Mouse (Mus musculus) megakaryocyte progenitor cell, adult 5-6 weeks (primary cell): ENCODE results near the gene Prkcq. TPM values are rescaled to one million over a fixed set of nuclear protein-coding genes. Genes with fewer than 3 reads are reported as not detected.

ENCODE experiments used
- ATAC-seq: replicated peaks from 2 replicates; pipeline ENCODE4 v1.8.0; 2016; ENCODE audit warnings: mild to moderate bottlenecking, moderate TSS enrichment, inconsistent platforms; ENCODE audit not compliant: poor library complexity
- total RNA-seq, 2 experiments: library from RNA; stranded (forward) in 1 of 2; stranded (reverse) in 1 of 2; fragments of 157-497, 149-512 nt in 1 of 2; fragments of 200-1000 nt in 1 of 2; gene quantifications; 2 replicates each; pipeline versions ENCODE4 v1.2.3 to v1.2.4; 2015 to 2017

Gene Prkcq
- total RNA-seq, 2 experiments from 2014 or later, result 1.2 to 4.0 TPM

DNA sequence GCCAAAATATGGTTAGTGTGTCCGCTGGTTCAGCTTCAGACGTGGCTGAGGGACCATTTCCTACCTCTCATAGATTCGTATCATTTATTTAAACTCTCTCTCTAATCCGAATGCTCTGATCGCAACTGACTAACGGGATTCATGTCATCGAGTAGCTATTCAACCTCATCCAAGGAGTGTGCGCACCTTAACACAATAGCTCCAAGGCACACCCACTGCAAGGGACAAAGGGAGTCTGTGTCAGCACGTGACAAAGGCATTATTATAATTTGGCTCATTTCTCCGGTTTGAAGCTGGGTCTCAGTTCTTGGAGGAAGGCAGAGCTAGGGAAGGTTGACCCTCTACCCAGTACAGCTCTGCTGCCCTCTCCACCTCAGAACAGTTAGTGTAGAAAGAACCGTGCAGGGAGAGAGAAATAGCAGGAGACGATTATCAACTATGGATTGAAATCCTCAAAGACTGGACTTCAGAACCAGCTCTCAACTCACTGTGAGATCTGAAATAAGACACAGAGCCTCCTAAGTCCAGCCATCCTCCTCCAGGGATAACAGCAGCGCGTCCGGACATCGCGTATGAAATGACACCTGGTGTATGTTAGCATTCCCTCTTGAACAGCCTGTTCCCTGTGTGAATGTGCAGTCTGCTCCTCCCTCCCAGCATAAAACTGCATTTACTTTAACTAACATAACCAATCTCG lies 116.1 kb downstream of the Prkcq start:
- ATAC-seq, result peak; percentile 33

DNA sequence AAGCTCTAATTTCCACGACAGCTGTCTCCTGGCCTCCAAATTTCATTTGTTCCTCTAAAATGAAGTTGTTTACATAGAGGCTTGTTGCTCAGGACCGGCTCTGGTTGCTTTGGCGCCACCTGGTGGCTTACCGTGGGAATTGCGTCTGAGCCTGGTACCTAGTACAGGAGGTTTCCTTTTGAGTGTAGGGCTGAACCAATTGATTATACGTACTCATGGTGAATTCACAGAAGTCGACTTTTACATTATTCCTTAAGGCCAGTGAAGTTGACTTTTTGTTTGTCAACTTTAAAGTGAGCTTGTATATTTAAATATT lies 116.6 kb downstream of the Prkcq start:
- peak; percentile 96 for ATAC-seq

DNA sequence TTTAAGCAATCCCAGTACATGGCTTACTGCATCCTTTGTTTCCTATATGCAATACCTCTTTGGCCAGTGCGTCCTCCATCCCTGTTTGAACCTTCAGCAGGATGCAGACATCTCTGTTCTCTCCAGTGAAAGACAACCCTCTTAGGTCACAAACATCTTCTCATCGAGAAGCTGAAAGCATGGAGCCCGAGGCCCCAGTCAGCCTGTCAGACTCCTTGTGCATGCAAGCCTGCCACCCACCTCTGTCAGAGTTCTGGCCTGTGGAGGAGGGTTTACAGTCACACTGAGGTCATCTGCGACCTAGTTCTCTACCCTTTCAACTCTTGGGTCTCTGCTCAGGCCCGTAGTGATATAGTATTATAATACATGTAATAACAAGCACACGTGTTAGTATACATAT lies 119.0 kb downstream of the Prkcq start:
- ATAC-seq, result no peak

DNA sequence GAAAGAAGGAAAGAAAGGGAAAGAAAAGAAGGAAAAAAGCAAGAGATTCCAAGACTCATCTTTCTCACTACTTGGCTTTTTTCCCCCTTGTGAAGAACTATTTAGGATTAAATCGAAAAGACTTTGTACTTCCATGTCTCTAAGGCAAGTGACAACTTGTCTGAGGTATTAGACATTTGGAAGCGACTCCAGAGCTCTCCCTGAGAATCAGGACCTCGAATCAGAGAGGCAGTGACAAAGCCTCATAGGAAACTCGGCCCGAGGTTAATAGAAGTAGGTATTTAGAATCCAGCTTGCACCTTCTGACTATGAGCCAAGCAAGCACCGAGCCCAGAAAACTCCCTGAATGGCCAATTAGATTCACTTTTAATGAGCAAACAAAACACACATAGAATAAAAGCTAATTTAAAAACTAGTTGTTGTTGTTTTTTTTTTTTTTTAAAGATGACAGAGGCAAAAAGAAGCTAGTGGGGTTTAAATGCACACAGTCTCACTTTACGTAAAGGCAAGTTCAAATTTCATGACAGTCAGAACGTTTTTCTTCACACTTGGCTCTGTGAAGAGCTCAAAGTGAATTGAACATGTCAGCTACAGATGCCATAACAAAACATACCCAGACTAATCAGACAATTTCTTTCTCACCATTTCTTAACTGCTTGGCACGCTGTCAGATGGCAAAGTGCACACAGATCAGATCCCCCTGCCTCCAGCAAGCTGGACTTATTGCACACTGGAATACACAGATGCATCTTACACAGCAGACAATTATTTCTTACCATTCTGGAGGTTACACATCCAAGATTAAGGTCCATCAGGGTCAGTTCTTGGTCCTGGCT lies 119.9 kb downstream of the Prkcq start:
- ATAC-seq, result no peak

DNA sequence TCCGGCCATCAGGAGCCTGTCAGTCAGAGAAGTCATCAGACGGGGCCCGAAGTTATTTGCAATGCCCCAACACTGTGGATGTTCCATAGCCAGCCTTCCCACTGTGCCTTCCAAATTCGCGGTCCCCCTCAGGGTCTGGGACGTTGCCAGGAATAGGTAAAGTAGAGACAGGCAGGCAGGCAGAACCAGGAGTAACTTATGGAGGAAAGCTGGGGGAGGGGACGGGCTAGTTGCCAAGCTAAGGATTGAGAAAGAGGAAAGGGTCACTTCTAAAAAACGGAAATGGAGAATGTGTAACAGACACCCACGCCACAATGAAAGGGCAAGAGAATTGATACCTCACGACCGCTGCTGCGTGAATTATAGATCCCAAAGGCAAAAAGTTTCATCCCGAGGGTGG lies 121.2 kb downstream of the Prkcq start:
- peak; percentile 56; the same call in 1 of the 2 replicates for ATAC-seq

DNA sequence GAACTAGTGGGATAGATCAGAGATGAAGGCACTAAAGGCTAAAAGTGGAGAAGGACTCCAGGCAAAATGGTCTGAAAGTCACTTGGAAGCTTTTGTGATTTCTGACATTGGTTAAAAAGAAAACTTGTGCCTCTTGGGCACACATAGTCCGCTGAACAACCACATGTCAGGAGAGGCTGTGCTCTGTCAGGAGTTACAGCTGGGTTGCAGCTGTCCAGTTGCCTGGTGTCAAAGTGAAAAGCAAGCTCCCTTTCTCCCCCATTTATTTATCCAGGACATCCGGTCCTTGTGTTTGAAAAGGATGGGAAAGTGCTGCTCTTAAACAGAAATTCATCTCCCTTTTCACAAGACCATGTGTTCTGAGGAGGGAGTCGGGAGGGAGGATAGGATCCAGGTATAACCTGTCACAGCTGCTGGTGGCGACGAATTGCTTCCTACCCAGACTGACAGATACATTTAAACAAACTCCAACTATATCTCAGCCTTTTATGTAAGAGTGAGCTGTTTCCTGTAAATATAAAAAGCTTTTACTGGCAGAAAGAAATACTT lies 122.8 kb downstream of the Prkcq start:
- no peak for ATAC-seq

DNA sequence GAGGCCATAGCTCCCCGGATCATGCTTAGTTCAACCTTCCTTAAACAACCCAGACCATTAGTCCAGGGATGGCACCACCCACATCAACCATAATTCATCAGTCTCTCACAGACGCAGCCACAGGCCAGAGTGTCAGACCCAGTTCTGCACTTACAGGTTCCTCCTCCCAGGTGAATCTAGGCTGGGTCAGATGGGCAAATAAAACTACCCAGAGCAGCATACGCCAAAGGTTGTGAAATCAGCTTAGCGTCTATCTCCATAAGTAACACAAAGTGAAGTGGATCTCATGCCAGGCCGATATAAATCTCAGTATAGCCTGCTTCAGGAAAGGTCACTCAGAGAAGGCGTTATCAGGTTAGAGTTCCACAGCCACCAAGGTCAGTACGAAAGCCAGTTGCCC lies 126.9 kb downstream of the Prkcq start:
- ATAC-seq, result no peak

DNA sequence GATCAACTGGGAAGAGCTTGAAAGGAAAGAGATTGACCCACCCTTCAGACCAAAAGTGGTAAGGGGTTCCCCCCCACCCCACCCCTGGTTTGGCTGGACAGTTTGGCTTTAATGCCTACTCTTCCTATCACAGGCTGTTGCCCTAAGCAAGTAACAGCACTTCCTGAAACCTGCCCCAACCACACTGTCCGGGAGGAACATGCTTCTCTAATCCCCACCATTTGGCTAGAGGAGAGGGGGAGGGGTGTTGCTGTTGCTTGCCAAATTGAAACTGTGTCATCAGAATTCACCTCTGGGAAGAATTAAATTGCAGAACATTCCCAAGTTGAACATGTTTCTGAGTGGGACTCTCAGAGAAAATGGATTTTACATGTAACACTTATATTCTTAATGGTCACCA lies 127.5 kb downstream of the Prkcq start:
- ATAC-seq, result peak; percentile 67

DNA sequence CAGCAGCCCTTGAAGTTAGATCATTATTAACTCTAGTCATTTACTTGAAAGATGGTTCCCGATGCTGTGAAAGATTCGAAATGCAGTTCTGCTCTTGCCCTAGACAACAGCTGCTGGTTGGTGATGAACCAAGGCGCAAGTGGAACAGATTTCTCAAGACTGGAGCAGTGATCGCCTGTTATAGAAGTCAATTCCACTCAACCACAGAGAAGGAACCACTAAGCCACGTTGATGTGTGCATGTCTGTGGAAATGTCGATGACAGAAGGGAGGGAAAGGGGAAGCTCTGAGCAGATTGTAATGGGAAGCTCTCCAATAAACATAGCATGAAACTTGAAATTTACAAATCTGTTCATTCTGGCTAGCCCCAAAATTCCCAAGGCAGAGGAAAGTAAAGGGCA lies 128.5 kb downstream of the Prkcq start:
- peak; percentile 94 for ATAC-seq

DNA sequence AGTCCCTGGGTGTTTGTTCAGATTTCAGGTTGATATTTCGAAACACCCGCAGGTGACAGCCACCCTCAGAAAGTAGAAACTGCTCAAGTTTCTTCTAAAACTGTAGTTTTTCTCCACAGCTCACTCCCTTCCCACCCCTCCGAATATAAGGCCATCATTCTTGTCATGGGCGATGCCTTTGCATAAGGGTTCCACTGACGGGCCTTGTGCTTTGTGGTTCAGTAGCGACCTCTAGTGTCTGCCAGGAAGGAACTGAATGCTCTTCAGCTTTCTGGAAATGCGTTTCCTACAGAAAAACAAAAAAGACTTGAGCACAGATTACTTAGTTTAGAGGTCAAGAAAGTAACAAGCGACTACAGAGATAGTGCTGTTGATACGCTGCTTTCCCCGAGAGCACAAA lies 148.3 kb downstream of the Prkcq start:
- peak; percentile 85 for ATAC-seq

DNA sequence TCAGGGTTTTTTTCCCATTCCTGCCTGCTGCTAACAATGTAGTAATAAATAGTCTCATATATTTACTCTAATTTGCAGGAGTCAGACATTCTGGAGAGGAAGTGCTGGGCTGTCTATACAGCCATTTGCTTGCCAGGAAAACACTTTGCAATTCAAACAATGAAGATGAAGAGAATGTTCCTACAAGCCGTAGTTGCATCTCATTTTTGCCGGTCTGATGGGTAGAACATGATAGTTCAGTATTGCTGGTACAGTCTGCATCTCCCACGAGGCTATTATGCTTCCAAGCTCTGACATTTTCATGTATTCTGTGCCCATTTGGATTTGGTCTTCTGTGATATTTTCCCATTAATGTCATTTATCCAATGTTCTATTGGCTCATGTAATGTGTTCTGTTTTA lies 150.5 kb downstream of the Prkcq start:
- ATAC-seq, result no peak

DNA sequence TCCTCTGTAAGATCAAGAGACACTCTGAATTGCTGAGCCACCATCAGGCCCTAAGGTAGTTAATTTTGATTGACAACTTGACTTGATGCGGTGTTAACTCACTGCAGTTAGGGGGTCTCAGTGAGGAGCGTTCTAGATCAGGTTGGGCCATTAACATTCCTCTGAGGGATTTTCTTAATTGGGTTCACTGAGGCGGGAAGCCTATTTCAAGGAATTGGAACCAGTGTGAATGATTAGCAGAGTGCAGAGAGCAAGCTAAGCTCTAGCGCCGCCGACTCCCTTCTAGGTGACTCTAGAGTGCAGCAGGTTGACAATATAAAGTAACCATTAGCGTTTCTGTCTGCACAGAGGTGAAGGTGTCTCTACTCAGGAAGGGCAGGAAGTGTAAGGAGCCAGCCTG lies 155.4 kb downstream of the Prkcq start:
- ATAC-seq, result no peak

DNA sequence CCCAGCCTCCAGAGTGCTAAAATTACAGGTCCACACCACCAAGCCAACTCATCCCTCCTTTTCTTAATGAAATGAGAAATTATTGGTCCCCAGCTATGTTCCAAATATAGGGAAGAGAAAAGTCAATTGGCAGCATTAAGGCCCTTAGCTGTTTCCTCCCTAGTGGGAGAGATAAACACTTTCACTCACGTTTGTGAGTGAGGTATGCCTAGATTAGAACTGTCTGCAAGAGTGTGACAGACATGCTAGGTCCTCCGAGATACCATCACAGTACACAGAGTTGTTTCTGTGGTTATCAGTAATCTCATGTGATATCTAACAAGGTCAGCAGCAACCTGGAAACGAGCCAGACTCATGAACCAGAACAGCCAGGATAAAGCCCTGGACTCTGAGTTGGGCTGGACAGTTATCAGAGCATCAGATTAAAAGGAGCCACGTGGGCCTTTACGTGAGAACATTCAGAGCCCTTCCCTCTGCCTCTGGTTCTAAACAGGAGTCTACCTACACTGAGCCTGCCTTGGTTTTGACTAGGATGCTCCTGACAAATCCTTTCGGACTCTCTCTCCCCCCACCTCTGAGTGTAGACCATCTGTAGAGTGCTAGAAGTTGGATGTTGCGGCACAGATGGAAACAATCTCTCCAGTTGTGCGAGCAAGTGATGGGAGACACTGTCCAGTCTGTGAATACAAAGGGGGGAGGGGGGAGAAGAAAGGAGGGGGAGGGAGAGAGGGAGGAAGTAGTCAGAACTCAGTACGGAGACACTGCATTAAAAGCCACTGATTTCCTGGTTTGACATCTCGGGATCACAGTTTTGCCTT lies 157.7 kb downstream of the Prkcq start:
- no peak for ATAC-seq

DNA sequence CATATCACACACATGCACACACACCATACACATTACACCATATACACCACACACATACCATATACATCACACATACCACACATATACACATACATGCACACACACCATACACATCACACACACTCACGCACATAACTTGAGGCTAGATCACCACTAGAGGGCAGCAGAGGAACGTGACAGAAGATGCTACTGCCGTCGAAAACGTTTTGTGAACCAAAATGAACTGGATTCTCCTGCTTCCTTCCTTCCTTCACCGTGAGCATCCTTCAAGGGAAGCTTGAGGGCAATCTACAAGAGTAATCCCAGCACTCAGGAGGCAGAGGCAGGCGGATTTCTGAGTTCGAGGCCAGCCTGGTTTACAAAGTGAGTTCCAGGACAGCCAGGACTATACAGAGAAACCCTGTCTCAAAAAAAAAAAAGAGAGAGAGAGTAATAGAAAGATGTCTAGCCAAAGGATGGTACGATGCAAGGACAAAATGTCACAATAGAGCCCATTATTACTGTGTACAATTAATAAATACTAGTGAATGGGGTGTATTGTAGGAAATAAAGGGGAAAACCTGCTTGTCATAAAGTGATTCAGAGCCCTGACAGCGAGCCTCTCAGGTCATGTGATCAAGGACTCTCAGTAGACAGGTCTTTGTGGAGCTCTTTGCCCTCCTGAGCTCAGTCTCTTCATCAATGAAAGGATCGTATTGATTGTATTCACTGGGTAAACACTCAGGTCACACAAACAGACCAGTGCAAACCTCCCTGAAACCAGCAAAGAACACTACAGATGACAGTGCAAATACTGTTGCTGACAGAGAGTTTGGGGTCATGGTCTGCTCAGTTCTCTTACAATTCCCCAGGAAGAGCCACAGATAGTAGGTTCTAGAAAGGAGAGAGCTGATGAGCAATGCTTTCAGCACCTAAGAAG lies 159.9 kb downstream of the Prkcq start:
- peak; percentile 52 for ATAC-seq

DNA sequence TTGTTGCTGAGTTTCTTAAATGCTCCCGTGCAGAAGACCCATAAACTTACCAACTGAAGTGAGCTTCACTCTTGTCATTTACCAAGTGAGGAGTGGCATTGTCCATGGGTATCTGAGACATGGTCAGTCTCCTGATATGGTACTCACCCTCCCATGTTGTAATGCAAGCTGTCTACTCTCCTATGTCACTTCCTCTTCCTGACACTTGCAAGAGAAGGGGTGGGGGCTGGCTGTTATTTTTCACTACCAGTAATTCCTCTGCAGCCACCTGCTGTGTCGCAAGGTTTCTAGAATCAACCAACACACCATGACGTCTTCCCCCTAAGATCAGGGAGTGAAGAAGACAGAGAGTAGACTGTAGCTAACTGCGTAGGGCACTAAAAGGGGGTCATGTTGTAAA lies 160.6 kb downstream of the Prkcq start:
- ATAC-seq, result peak; percentile 73

DNA sequence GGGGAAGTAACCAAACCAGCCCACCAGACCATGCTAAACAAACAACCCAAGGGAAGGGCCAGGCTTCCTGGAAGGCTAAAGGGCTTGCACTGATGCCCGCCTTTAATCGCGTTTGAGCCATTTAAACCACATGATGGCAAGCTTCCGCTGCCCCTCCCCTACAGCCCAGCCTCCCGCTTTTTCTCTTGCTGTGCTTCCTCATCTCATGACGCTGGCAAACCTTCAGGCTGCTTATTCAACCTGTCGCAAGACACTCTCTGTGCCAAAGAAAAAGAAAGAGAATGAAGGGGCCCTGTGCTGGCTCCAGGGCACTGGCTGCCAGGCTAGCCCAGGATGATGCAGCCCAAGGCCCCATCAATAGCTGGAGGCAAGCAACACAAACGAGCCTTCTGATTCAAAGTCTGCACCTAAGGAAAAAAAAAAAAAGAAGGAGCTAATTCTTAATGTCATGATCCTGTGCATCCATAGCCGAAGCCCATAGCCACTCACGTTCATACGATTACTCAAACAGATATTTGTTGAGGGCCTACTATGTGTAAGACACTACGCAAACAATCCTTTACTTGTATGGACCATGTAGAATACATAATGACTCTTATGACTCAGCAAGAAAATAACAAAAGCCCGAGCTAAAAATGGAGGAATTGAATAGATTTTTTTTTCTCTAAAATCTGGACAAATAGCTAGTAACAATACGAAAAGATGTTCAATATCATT lies 161.6 kb downstream of the Prkcq start:
- peak; percentile 72 for ATAC-seq

DNA sequence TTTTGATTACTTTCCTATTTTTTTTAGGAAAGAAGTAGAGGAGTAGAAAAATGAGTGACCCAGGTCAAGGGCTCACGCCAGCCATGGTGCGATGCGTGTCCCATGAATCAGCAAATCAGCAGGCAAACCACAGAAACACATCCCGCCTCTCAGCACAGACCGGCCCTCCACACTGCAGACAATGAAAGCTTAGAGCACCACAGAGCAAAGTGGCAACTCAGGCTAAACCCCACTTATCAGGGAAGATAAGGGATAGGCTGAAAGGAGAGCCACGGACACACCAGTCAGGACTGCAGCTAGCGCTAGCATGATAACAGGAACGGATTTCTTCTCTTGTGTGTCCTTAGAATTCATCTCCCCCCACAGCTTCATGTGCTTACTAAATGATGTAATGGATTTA lies 164.4 kb downstream of the Prkcq start:
- ATAC-seq, result 0 out of 2 replicates have a peak, but pooled peaks have one; percentile 3

DNA sequence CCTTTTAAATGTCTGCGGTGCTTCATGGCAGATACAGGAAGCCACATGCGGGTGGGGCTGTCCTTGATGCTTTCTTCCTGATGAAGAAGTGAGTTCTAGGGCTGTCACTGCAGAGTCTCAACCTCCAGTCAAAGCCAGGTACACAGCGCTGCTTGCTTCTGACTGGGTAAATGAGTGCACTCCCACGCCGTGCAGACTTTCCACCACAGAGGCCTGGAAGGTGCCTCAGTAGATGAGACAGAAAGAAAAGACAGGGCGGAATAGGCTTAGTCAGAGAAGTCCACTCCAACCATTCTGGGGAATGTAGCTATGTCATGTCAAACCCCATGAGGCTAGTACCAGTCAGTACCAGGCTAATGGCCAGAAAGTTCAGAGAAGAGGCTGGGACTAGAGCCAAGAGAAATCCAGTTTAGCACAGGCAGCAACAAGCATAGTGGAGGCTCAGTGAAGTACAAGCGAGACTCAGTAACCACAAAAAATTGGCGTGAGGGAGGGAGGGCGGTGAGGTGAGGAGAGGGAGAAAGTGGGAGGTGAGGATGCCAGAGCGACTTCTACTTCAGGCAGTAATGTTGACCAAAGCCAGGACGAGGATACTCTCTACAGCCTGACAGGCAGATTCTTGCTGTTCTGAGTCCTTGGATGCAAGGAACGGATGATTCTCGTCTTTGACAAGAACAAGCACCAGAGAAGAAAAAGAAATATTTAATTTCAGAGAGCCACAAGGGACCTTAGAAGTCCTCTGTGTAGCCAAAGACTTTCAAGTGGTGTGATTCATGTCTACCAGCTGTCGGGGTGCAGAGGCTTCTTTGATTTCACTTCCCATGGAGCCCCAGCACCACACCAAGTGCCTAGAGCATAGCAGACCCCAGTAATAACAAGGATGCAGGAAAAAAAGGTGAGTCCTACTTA lies 167.3 kb downstream of the Prkcq start:
- ATAC-seq, result peak; percentile 51

DNA sequence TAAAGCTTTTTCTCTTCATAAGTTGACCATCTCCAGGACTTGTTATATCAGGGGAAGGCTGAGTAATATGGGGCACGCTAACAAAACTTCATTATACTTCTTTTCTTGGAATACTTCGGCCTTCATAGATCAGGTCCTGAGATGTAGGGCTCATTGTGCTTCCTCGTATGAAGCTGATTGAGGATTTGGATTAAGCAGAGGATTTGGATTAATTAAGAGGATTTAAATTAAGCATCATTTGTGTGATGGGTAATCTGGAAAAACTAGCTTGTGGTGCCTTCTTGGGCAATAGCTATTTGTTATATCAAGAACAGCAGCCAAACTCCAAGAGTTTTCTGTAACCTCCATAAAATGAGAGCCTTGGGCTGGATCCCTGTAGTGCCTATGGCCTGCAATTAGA lies 172.8 kb downstream of the Prkcq start:
- ATAC-seq, result no peak
